Mouse (Mus musculus) liver, embryonic 12.5 days (tissue): ENCODE data around the gene Stap1. TPM values are rescaled to one million over a fixed set of nuclear protein-coding genes. Genes with fewer than 3 reads are reported as not detected.

Experiments
- ATAC-seq: fragments of 200-750 bp; cut with Nextera tagmentation; 2 replicates; pipeline ENCODE4 v1.8.0; 2017; ENCODE audit warnings: moderate number of reproducible peaks, mild to moderate bottlenecking, moderate library complexity
- H3K27ac ChIP-seq: fragments of 300-500 bp; sonication (generic); 2 replicates; pipeline ENCODE4 v1.5.1; 2016; ENCODE audit warnings: mild to moderate bottlenecking
- H3K27me3 ChIP-seq: fragments of 300-500 bp; sonication (generic); replicated peaks from 2 replicates; pipeline ENCODE4 v1.6.1; 2016; ENCODE audit warnings: mild to moderate bottlenecking, moderate library complexity
- H3K36me3 ChIP-seq: fragments of 300-500 bp; sonication (generic); 2 replicates; pipeline ENCODE4 v1.6.1; 2016; ENCODE audit warnings: mild to moderate bottlenecking, moderate library complexity
- H3K4me1 ChIP-seq: fragments of 300-500 bp; sonication (generic); 2 replicates; pipeline ENCODE4 v1.6.1; 2016
- H3K4me2 ChIP-seq: fragments of 300-500 bp; sonication (generic); 2 replicates; pipeline ENCODE4 v1.6.1; 2016; ENCODE audit warnings: mild to moderate bottlenecking, moderate library complexity
- H3K4me3 ChIP-seq: fragments of 300-500 bp; sonication (generic); 2 replicates; pipeline ENCODE4 v1.5.1; 2016; ENCODE audit warnings: mild to moderate bottlenecking, moderate library complexity
- H3K9ac ChIP-seq: fragments of 300-500 bp; sonication (generic); 2 replicates; pipeline ENCODE4 v1.6.1; 2016; ENCODE audit warnings: mild to moderate bottlenecking, moderate library complexity
- H3K9me3 ChIP-seq: fragments of 300-500 bp; sonication (generic); replicated peaks from 2 replicates; pipeline ENCODE4 v1.6.1; 2016; ENCODE audit warnings: mild to moderate bottlenecking, moderate library complexity
- WGBS: fragments of 180-500 bp; shearing (Covaris S2); methylation state at CpG from one replicate; pipeline ENCODE4 v1.1.7; 2016; ENCODE audit not compliant: insufficient replicate concordance; 5-methylcytosine and 5-hydroxymethylcytosine counted together
- polyA plus RNA-seq: library from polyadenylated mRNA; unstranded; fragments of >200 nt; fragmentation: Nextera tagmentation; extraction: Ambion mirVana; gene quantifications from 2 replicates; pipeline ENCODE4 v1.2.1, GENCODE M21; 2016

Gene Stap1
- 2.5 and 2.6 TPM in 2 replicates for polyA plus RNA-seq

- H3K9me3 ChIP-seq = no peaks in the 10 kb centered on the region
- no peaks in the 10 kb centered on the region for H3K36me3 ChIP-seq
- H3K27ac ChIP-seq = no peak within 1 kb of the TSS
- H3K4me3 ChIP-seq = no peak within 1 kb of the TSS
- WGBS = 32% methylated on average over 7 of the region's 7 CpGs
- no peaks in the 10 kb centered on the region for H3K27me3 ChIP-seq
- no peak within 1 kb of the TSS for H3K9ac ChIP-seq
- peak within 1 kb of the TSS; percentile 33; the same call in 1 of the 2 replicates for H3K4me2 ChIP-seq
- ATAC-seq = no peak
- peaks cover 19% of the 10 kb centered on the region for H3K4me1 ChIP-seq
Observed at GRCm38 (mm10) chr5:86071538-86071937, at the start of gene Stap1. Stap1 (plus strand) TSS chr5:86071746.

GRCm38 (mm10) chr5:86029820-86030219, 41.7 kb upstream of the Stap1 start:
- no peak overlapping the region for H3K27ac ChIP-seq
- no peak overlapping the region for H3K4me2 ChIP-seq
- H3K27me3 ChIP-seq = no peaks in the 10 kb centered on the region
- no peak overlapping the region for H3K9ac ChIP-seq
- H3K9me3 ChIP-seq = no peaks in the 10 kb centered on the region
- ATAC-seq = no peak
- H3K4me3 ChIP-seq = no peak overlapping the region
- WGBS = 76% methylated on average over 2 of the region's 2 CpGs
- H3K4me1 ChIP-seq = no peaks in the 10 kb centered on the region
- peaks cover 66% of the 10 kb centered on the region for H3K36me3 ChIP-seq

DNA sequence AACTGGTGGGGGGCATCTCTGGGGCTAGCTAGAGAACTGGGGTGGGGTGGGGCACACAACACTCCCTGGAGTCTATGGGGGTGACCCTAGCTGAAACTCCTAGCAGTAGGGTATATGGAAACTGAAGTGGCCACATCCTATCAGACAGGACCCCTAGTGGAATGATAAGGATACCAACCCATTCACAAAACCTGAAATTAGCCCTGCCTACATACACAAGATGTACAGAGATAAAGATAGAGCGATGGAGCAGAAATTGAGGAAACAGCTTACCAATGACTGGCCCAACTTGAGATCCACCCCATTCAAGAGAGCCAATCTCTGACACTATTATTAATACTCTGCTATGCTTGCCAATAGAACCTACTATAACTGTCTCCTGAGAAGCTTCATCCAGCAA, 8.0 kb upstream of the Stap1 start:
- no peak for ATAC-seq

GRCm38 (mm10) chr5:86065101-86065875, 6.3 kb upstream of the Stap1 start, which contains the start of gene Cenpc1:
Cenpc1 (minus strand) TSS chr5:86065583.
- H3K9ac ChIP-seq = peak within 1 kb of the TSS; percentile 78
- peak within 1 kb of the TSS; percentile 96 for H3K27ac ChIP-seq
- peak within 1 kb of the TSS; percentile 74 for H3K4me3 ChIP-seq
- H3K36me3 ChIP-seq = 0 out of 2 replicates have a peak, but pooled peaks cover 4% of the 10 kb centered on the region
- H3K4me2 ChIP-seq = peak within 1 kb of the TSS; percentile 85
- H3K9me3 ChIP-seq = no peaks in the 10 kb centered on the region
- peak; percentile 92 for ATAC-seq
- under 1% methylated on average over 60 of the region's 60 CpGs for WGBS
- H3K4me1 ChIP-seq = peaks cover 41% of the 10 kb centered on the region
- no peaks in the 10 kb centered on the region for H3K27me3 ChIP-seq

More for the DNA sequence above, 8.0 kb upstream of the Stap1 start:
- no peaks in the 10 kb centered on the region for H3K27me3 ChIP-seq
- no peak overlapping the region for H3K27ac ChIP-seq
- H3K4me3 ChIP-seq = peak overlapping the region; percentile 74
- WGBS = 40% methylated on average over 1 of the region's 1 CpGs
- H3K9me3 ChIP-seq = no peaks in the 10 kb centered on the region
- peaks cover 8% of the 10 kb centered on the region; the same call in 1 of the 2 replicates for H3K36me3 ChIP-seq
- peaks cover 34% of the 10 kb centered on the region for H3K4me1 ChIP-seq
- H3K4me2 ChIP-seq = peak overlapping the region; percentile 73
- peak overlapping the region; percentile 78 for H3K9ac ChIP-seq

DNA sequence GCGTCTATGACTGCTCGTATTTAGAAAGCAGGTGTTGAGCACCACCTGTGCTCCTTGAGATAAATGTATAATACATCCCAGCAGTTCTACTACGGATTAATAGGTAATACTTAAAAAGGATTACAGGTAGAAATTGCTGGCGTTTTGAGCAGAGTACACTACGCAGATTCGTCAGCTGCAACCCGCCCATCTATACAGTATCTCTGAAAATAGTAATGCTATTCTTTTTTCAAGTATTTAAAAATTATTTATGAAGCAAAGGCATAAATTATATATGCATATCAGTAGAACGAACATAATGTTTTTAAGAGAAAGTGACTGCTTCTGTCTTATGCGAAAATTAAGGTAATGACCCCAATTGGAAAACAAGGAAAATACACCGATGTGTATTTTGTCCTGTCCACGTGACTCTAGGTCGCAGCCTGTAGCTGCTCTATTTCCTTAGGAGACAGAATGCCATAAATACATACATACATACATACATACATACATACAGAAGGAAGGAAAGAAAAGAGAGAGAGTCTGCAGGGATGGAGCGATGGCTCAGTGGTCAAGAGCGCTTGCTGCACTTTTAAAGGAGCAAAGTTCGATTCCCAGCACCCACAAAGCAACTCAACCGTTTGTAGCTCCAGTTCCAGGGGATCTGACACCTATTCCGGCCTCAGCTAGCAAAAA, 5.5 kb upstream of the Stap1 start:
- H3K27me3 ChIP-seq = no peaks in the 10 kb centered on the region
- peak overlapping the region; percentile 74 for H3K4me3 ChIP-seq
- no peaks in the 10 kb centered on the region for H3K9me3 ChIP-seq
- H3K27ac ChIP-seq = peak overlapping the region; percentile 76
- H3K4me1 ChIP-seq = peaks cover 41% of the 10 kb centered on the region
- H3K36me3 ChIP-seq = no peaks in the 10 kb centered on the region
- WGBS = under 1% methylated on average over 17 of the region's 17 CpGs
- ATAC-seq = peak; percentile 52
- H3K4me2 ChIP-seq = peak overlapping the region; percentile 85
- H3K9ac ChIP-seq = peak overlapping the region; percentile 60

DNA sequence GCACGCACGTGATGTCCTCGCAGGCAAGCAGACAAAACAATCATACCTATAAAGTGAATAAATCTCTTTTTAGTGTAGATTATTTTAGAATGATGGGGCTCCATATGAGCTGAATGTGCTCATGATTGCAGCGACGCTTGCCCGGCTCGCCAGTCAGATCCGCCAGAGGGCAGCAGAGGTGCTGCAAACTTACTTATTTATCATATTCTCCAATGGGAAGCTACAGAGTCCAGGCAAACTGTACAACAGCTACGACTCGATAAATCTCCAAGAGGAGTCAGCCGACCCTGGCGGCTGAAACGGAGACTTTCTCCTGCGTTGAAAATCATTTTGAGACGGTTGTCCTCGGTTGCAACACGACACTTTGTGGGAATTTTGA, 5.0 kb upstream of the Stap1 start:
- Histone ChIP-seq H3K4me2 (peak overlapping the region; percentile 85), H3K27ac (peak overlapping the region; percentile 76; the same call in 1 of the 2 replicates), H3K9me3 (no peaks in the 10 kb centered on the region), H3K4me3 (peak overlapping the region; percentile 74), H3K4me1 (peaks cover 41% of the 10 kb centered on the region), H3K36me3 (no peaks in the 10 kb centered on the region), H3K9ac (peak overlapping the region; percentile 60), H3K27me3 (no peaks in the 10 kb centered on the region)
- peak; percentile 27 for ATAC-seq
- under 1% methylated on average over 17 of the region's 17 CpGs for WGBS

DNA sequence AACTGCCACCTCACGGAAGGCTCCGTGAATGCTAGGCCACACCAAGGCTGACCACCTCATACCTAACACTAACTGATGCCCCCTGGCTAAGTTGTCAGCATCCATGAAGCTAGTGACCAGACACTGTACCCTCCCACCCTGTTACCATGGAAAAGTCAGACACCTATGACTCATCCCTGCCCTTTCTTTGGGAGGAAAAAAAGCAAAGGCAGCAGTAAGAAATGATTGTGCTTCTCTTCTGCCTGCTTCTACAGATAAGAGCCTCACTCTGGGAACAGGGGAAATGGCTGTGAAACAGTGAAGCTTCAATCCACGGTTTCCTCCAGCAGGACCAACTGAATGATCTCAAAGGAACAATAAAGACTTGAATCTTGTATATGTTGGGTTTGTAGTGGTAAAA, 3.1 kb upstream of the Stap1 start:
- H3K27ac ChIP-seq = no peak overlapping the region
- no peaks in the 10 kb centered on the region for H3K27me3 ChIP-seq
- no peak overlapping the region for H3K4me3 ChIP-seq
- peaks cover 33% of the 10 kb centered on the region for H3K4me1 ChIP-seq
- no peaks in the 10 kb centered on the region for H3K9me3 ChIP-seq
- WGBS = 29% methylated on average over 3 of the region's 3 CpGs
- H3K9ac ChIP-seq = no peak overlapping the region
- no peak overlapping the region for H3K4me2 ChIP-seq
- no peaks in the 10 kb centered on the region for H3K36me3 ChIP-seq
- ATAC-seq = no peak

GRCm38 (mm10) chr5:86069121-86069520, 2.4 kb upstream of the Stap1 start:
- no peak overlapping the region for H3K27ac ChIP-seq
- 42% methylated on average over 6 of the region's 6 CpGs for WGBS
- no peak overlapping the region for H3K4me3 ChIP-seq
- ATAC-seq = no peak
- H3K36me3 ChIP-seq = no peaks in the 10 kb centered on the region
- H3K27me3 ChIP-seq = no peaks in the 10 kb centered on the region
- H3K4me2 ChIP-seq = no peak overlapping the region
- no peaks in the 10 kb centered on the region for H3K9me3 ChIP-seq
- H3K4me1 ChIP-seq = peaks cover 27% of the 10 kb centered on the region
- H3K9ac ChIP-seq = no peak overlapping the region

DNA sequence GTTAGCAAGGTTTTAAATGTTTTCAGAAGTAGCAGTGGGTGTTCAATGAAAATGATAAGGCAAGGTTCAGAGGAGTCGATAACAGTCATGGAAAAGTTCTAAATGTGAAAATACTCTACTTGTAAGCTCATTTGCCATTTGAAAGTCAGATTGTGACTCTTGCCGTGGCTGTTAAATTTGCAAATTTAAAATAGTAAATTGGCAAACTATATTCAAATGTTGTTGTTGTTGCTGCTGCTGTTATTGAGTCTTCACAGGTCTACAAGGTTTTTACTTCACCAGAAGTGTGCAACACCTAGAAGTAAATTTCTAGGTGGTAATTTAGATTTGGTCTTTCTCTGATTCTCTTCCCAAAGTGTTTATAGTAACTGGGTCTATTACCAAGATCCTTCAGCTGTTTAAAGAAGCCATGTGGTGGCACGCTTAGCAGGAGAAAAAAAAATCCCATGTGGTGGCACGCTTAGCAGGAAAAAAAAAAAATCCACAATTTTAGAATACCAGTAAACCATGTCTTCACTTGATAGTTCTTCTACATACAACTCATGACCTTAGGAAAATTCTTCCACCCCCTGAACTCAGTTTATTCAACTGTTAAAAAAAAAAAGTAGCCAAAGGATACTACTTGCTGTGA, 1.3 kb downstream of the Stap1 start:
- H3K4me1 ChIP-seq = peaks cover 9% of the 10 kb centered on the region
- no peak for ATAC-seq
- no peaks in the 10 kb centered on the region for H3K36me3 ChIP-seq
- no peak overlapping the region for H3K4me3 ChIP-seq
- H3K27ac ChIP-seq = no peak overlapping the region
- H3K4me2 ChIP-seq = no peak overlapping the region
- no peaks in the 10 kb centered on the region for H3K9me3 ChIP-seq
- H3K9ac ChIP-seq = no peak overlapping the region
- 63% methylated on average over 4 of the region's 4 CpGs for WGBS
- no peaks in the 10 kb centered on the region for H3K27me3 ChIP-seq

GRCm38 (mm10) chr5:86078720-86079334, 7.3 kb downstream of the Stap1 start:
- no peak overlapping the region for H3K9ac ChIP-seq
- no peaks in the 10 kb centered on the region for H3K36me3 ChIP-seq
- H3K27ac ChIP-seq = no peak overlapping the region
- no peaks in the 10 kb centered on the region for H3K4me1 ChIP-seq
- no peaks in the 10 kb centered on the region for H3K9me3 ChIP-seq
- H3K4me3 ChIP-seq = no peak overlapping the region
- 56% methylated on average over 3 of the region's 3 CpGs for WGBS
- H3K4me2 ChIP-seq = no peak overlapping the region
- no peaks in the 10 kb centered on the region for H3K27me3 ChIP-seq
- ATAC-seq = no peak

DNA sequence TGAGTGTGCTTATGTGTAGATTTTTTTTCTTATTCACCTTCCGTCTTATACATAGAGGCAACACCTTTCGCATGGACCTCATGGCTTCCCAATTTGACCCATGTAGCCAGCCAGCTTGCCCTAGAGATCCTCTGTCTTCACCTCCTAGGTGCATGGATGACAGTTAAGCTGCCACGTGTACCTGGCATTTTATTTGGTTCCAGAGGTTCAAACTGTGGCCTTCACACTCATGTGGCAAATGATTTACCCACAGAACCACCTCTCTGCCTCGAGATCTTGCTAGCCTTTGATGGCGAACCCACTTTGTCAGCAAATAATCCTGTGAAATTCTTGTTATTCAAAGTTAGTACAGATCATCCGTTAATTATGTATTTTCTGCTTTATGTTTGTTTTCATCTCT, 12.4 kb downstream of the Stap1 start:
- Histone ChIP-seq H3K9ac (no peak overlapping the region), H3K4me3 (no peak overlapping the region), H3K4me2 (no peak overlapping the region), H3K9me3 (no peaks in the 10 kb centered on the region), H3K4me1 (no peaks in the 10 kb centered on the region), H3K27ac (no peak overlapping the region), H3K36me3 (no peaks in the 10 kb centered on the region), H3K27me3 (no peaks in the 10 kb centered on the region)
- 70% methylated on average over 6 of the region's 6 CpGs for WGBS
- ATAC-seq = no peak
